Mouse (Mus musculus) bone marrow, adult 2 months (tissue): Measurements from ENCODE around the gene Prph. TPM values are rescaled to one million over a fixed set of nuclear protein-coding genes. Genes with fewer than 3 reads are reported as not detected.

Source experiments
- H3K27ac ChIP-seq: fragments of 200-500 bp; 2 replicates; pipeline ENCODE4 v1.5.1; 2012; ENCODE audit warnings: low read depth, mild to moderate bottlenecking, control low read depth, inconsistent platforms, low read length; ENCODE audit not compliant: control insufficient read depth, poor library complexity, insufficient read depth
- H3K4me1 ChIP-seq: fragments of 200-500 bp; 2 replicates; pipeline ENCODE4 v1.6.1; 2011; ENCODE audit warnings: low read length; ENCODE audit not compliant: control insufficient read depth, insufficient read depth
- H3K4me3 ChIP-seq: fragments of 200-500 bp; replicated peaks from 2 replicates; pipeline ENCODE3; 2011; ENCODE audit warnings: mild to moderate bottlenecking, low read depth, low read length, control low read depth; ENCODE audit not compliant: control insufficient read depth
- CTCF ChIP-seq: fragments of 200-500 bp; IDR thresholded peaks from 2 replicates; pipeline ENCODE4 v1.5.1; 2011; ENCODE audit warnings: low read length, control low read depth; ENCODE audit not compliant: control insufficient read depth, insufficient read depth
- POLR2A ChIP-seq: fragments of 200-500 bp; IDR thresholded peaks from 2 replicates; pipeline ENCODE4 v1.6.1; 2011; ENCODE audit warnings: low read depth, mild to moderate bottlenecking, control low read depth, low read length, borderline replicate concordance; ENCODE audit not compliant: control insufficient read depth
- WGBS: fragments of 180-500 bp; shearing (Covaris S2); methylation state at CpG from one replicate; pipeline ENCODE4 v1.1.7; 2018; 5-methylcytosine and 5-hydroxymethylcytosine counted together
- polyA plus RNA-seq: library from polyadenylated mRNA; stranded (reverse); fragments of >200 nt; gene quantifications from 2 replicates; pipeline ENCODE4 v1.2.4, GENCODE M21; 2011; ENCODE audit warnings: low replicate concordance; ENCODE audit not compliant: missing spikeins, insufficient read depth, insufficient read length

The Prph gene
- polyA plus RNA-seq, 1 experiment = not detected

DNA sequence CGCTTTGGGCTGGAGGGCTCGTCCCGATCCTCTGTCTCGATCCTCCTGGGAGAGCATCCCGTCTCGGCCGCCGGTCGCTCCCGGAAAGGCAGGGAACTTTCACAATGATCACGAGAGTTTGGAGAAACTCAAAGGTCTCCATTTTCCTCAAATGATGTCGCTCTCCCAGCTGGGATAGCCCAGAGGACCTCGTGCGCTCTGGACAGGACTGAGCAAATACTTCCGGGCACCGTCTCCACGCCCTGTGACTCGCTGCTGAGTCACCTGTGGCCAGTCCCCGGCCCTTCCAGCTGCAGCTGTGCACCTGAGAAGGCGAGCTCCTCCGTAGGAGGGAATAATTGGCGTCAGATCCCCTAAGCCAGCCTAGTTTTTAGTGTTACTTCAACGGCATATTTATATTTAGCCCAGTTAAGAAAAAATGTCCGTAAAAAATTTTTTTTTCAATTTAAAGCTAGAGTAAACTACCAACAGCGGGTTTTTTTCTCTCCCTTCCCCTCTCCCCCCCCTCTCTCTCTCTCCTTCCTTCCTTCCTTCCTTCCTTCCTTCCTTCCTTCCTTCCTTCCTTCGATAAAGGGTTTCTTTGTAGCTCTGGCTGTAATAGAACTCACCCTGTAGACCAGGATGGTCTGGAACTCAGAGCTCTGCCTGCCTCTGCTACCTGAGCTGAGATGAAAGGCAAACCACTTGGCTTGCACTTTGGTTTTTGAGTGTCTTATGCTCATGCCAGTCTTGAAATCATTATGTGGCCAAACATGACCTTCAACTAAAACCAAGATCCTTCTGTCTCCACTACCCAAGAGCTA is 24.2 kb upstream of the Prph start:
- WGBS = under 1% methylated on average over 26 of the region's 26 CpGs
- Histone ChIP-seq H3K4me1 (no peaks in the 10 kb centered on the region; the same call in 1 of the 2 replicates), H3K4me3 (peak overlapping the region; percentile 88), H3K27ac (peak overlapping the region; percentile 98)
- TF ChIP-seq CTCF = no peak
- peak; percentile 57 for TF ChIP-seq POLR2A

DNA sequence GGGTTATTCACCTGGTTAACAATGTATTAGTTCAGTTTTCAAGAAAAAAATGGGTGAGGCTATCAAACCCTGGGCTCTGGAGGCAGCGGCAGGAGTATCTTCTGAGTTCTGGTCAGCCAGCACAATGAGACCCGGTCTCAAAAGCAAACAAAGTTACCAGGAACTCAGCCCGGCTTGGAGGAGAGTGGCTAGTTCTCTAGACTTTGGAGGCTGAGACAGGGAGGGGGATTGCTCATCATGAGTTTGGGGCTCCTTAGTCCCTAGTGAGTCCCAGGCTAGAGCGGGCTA is 23.6 kb upstream of the Prph start:
- Histone ChIP-seq H3K4me3 (peak overlapping the region; percentile 88), H3K27ac (peak overlapping the region; percentile 40; the same call in 1 of the 2 replicates), H3K4me1 (no peaks in the 10 kb centered on the region; the same call in 1 of the 2 replicates)
- 38% methylated on average over 4 of the region's 4 CpGs for WGBS
- TF ChIP-seq POLR2A (no peak), CTCF (no peak)

DNA sequence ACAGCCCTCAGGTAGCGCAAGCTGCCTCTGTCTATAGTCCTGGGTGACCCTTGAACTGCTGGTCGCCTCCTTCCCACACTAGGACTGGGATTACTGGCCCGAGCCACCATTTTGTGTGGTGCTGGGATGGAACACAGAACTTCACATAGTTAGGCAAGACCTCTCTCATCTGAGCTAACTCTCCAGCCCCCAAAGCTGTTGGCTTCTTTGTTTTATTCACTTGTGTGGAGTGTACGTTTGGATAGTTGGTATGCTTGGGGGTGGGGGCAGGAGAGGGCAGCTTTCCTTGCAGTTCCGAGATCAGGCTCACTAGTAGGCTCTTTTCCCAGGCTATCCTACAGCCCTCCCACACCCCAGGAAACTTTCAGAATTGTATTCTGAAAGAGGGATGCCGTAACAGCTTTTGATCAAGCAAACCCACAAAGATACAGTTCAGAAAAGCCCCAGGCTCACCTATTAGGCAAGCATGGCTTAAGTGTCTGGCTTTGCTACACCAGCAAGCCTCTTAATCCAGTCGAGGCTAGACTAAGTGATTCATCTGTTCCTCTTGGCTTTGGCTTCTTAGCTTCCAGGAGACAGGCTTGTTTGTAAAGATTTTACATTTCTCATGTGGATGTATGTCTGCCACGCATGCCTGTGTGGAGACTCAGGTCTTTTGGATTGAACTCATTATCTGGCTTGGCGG is 22.8 kb upstream of the Prph start:
- Histone ChIP-seq H3K27ac (peak overlapping the region; percentile 35), H3K4me3 (peak overlapping the region; percentile 64), H3K4me1 (no peaks in the 10 kb centered on the region; the same call in none of the 2 replicates)
- no peak for TF ChIP-seq POLR2A
- TF ChIP-seq CTCF = no peak
- WGBS = 45% methylated on average over 9 of the region's 9 CpGs

DNA sequence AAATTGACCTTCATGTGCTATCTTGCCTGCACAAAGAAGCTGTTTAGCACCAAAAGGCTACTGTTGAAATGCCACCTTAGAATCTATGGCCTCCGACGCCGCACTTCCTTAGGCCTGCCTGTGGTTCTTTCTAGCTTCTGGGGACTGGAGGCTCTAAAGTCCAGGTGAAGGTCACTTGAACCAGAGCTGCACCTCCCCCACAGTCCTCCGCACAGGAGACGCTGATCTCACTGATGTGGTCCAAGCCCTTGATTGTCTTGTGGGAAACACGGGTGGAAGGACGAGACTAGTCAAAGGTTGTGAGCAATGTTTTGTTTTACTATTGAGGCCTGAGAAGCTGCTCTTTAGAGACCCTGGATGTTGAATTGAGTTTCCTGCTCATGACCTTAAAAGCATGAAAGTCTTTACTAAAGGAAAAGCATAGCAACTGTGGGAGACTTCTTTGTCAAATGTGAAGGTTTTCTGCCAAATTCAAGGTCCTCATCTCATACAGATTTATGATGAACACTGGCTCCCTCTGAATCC is 22.2 kb upstream of the Prph start:
- no peak for TF ChIP-seq CTCF
- TF ChIP-seq POLR2A = no peak

DNA sequence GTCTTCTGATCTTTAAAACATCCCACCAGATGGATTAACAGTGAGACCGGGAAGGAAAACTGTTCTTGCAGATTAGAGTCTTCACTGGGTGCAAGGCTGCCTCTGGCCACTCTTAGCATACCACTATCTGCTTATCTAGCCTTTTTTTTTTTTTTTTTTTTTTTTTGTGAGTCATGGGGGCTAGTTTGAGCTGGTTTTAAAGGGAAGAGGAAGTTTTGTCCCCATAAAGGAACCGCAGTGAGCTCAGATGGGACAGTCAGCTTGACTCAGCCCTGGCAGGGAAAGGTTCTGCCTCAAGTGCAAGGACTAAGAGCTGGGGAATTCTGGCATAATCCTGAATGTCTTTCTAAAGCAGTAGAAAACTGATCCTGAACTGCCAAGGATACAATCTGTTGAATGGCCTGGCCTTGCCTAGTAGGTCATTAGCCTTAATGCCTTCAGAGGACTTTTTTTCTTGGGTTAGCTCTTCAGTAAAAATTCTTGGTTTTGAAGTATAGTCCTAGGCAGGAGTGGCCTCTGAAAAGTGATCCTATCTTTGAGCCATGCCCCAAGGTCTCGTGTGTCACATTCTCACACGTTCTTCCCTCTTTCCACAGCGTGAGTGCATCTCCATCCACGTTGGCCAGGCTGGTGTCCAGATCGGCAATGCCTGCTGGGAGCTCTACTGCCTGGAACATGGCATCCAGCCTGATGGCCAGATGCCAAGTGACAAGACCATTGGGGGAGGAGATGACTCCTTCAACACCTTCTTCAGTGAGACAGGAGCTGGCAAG is 21.3 kb upstream of the Prph start:
- 53% methylated on average over 7 of the region's 7 CpGs for WGBS
- no peak overlapping the region; the same call in 1 of the 2 replicates for H3K27ac ChIP-seq
- TF ChIP-seq CTCF = no peak
- no peak for TF ChIP-seq POLR2A
- H3K4me3 ChIP-seq = no peak overlapping the region
- H3K4me1 ChIP-seq = no peaks in the 10 kb centered on the region; the same call in none of the 2 replicates

More for the DNA sequence above, 22.2 kb upstream of the Prph start:
- Histone ChIP-seq H3K4me1 (no peaks in the 10 kb centered on the region; the same call in none of the 2 replicates), H3K27ac (peak overlapping the region; percentile 35), H3K4me3 (peak overlapping the region; percentile 64)
- WGBS = 35% methylated on average over 7 of the region's 7 CpGs

DNA sequence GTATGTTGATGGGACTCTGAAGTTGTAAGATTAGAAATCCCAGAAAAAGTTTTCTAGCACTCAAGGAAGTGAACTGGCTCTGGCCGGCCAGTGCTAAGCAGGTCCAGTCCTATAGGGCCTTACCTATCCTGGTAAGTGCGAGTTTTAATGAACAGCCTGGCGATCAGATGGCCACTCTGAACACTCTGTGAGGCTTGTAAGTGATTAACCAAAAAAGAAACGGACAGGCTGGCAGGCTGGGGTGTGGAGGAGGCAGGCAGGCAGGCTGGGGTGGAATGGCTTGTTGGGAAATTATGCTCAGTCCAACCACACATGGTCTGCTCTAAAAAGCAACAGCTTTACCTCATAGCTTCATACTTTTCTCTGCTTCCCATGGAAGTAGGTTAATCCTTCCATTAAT is 19.5 kb upstream of the Prph start:
- H3K4me1 ChIP-seq = no peaks in the 10 kb centered on the region; the same call in none of the 2 replicates
- H3K4me3 ChIP-seq = no peak overlapping the region
- TF ChIP-seq POLR2A (no peak), CTCF (no peak)
- no peak overlapping the region for H3K27ac ChIP-seq
- 94% methylated on average over 4 of the region's 4 CpGs for WGBS

DNA sequence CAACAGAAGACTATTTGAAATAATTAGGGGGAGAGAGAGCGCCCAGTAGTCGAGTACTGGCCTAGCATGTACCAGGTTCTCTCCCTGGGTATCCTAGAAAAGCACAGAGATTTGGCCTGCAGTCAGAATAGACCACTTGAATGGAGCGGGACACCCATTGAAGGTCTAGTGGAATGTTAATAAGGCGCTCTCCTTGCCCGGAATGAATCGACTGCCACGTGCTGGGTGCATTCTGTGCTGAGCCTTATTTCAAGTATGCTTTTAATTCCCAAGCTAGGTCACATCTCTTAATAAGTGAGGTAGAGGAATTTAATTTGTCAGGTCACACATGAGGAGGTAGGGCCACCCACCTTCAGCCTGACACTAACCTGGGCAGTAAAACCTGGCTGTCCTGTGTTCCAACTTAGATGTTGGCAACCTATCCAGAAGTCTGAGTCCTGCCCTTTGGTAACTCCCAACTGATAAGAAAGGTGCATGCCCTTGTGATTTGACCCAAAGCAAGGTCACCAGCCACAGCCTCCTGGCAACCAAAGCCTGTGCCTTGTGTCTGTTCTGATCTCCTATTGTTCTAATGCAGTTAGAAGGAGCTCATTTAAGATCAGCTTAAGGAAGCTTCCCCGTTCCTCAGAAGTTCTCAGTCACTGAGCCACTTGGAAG is 18.6 kb upstream of the Prph start:
- H3K4me3 ChIP-seq = no peak overlapping the region
- H3K27ac ChIP-seq = no peak overlapping the region
- 94% methylated on average over 8 of the region's 8 CpGs for WGBS
- TF ChIP-seq CTCF (no peak), POLR2A (no peak)
- no peaks in the 10 kb centered on the region; the same call in none of the 2 replicates for H3K4me1 ChIP-seq

DNA sequence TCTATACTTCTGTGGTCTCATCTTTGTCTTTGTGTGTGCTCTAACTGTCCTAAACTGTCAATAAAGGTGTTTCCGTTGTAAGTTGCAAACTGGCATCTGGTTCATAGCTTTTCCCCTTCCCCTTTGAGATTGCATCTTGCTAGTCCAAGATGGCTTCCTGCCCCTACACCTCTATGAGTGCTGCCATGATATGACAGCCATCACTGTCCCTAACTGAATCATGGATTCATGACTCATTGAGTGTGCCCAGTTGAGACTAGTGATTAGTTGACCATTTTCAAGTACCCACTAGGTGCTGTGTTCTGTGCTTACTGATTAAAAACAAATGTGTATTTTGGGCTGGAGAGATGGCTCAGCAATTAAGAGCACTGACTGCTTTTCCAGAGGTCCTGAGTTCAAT is 16.9 kb upstream of the Prph start:
- H3K27ac ChIP-seq = no peak overlapping the region
- 78% methylated on average over 1 of the region's 1 CpGs for WGBS
- H3K4me3 ChIP-seq = no peak overlapping the region
- TF ChIP-seq CTCF = no peak
- no peak for TF ChIP-seq POLR2A
- no peaks in the 10 kb centered on the region; the same call in none of the 2 replicates for H3K4me1 ChIP-seq
